Mouse (Mus musculus) spleen, adult 2 months (tissue): Measurements from ENCODE around the gene Dock10.

Source experiments
- CTCF ChIP-seq: fragments of 200-500 bp; IDR thresholded peaks from 2 replicates; pipeline ENCODE4 v1.5.1; 2011; ENCODE audit warnings: mild to moderate bottlenecking, inconsistent platforms; ENCODE audit not compliant: insufficient read depth, insufficient read length, insufficient replicate concordance; ENCODE audit errors: extremely low read depth
- POLR2A ChIP-seq: fragments of 200-500 bp; IDR thresholded peaks from 2 replicates; pipeline ENCODE4 v1.6.1; 2011; ENCODE audit warnings: low read depth, low read length, inconsistent platforms

- TF ChIP-seq CTCF: no peak
- TF ChIP-seq POLR2A: no peak
These were observed 106.2 kb downstream of the Dock10 start for GRCm38 (mm10) chr1:80652083-80652482.
